Mouse (Mus musculus) liver, embryonic 11.5 days (tissue): Measurements from ENCODE around the gene Rtl1. TPM values are rescaled to one million over a fixed set of nuclear protein-coding genes. Genes with fewer than 3 reads are reported as not detected.

ENCODE experiments used
- ATAC-seq: fragments of 200-750 bp; cut with Nextera tagmentation; replicated peaks from 2 replicates; pipeline ENCODE4 v1.8.0; 2017; ENCODE audit warnings: moderate number of reproducible peaks, mild to moderate bottlenecking, moderate TSS enrichment, moderate library complexity; ENCODE audit not compliant: low FRiP score
- DNase-seq: peaks from one replicate; pipeline ENCODE4 v3.0.0-alpha.2; 2017; ENCODE audit warnings: low spot score
- H3K27ac ChIP-seq: fragments of 300-500 bp; sonication (generic); 2 replicates; pipeline ENCODE4 v1.5.1; 2014; ENCODE audit warnings: mild to moderate bottlenecking, low read depth, low read length, control low read depth
- H3K27me3 ChIP-seq: fragments of 300-500 bp; sonication (generic); replicated peaks from 2 replicates; pipeline ENCODE4 v1.6.1; 2014; ENCODE audit warnings: low read length, mixed read lengths; ENCODE audit not compliant: control insufficient read depth, insufficient read depth
- H3K36me3 ChIP-seq: fragments of 300-500 bp; sonication (generic); 2 replicates; pipeline ENCODE4 v1.6.1; 2014; ENCODE audit warnings: mild to moderate bottlenecking, low read length, moderate library complexity, mixed read lengths; ENCODE audit not compliant: control insufficient read depth, insufficient read depth
- H3K4me1 ChIP-seq: fragments of 300-500 bp; sonication (generic); replicated peaks from 2 replicates; pipeline ENCODE4 v1.6.1; 2014; ENCODE audit warnings: low read length, mixed read lengths; ENCODE audit not compliant: control insufficient read depth, insufficient read depth
- H3K4me2 ChIP-seq: fragments of 300-500 bp; sonication (generic); 2 replicates; pipeline ENCODE4 v1.6.1; 2014; ENCODE audit warnings: mild to moderate bottlenecking, control low read depth, moderate library complexity
- H3K4me3 ChIP-seq: fragments of 300-500 bp; sonication (generic); 2 replicates; pipeline ENCODE4 v1.5.1; 2014; ENCODE audit warnings: low read depth, low read length, control low read depth
- H3K9ac ChIP-seq: fragments of 300-500 bp; sonication (generic); 2 replicates; pipeline ENCODE4 v1.6.1; 2014; ENCODE audit warnings: low read depth, low read length, control low read depth
- H3K9me3 ChIP-seq: fragments of 300-500 bp; sonication (generic); 2 replicates; pipeline ENCODE4 v1.6.1; 2016; ENCODE audit warnings: low read length, inconsistent platforms, mixed read lengths; ENCODE audit not compliant: control insufficient read depth
- WGBS: fragments of 180-500 bp; shearing (Covaris S2); extraction: QIAGEN DNeasy Blood & Tissue Kit; methylation state at CpG from one replicate; pipeline ENCODE4 v1.1.7; 2014; 5-methylcytosine and 5-hydroxymethylcytosine counted together
- polyA plus RNA-seq: library from polyadenylated mRNA; unstranded; fragments of >200 nt; fragmentation: Nextera tagmentation; extraction: Ambion mirVana; gene quantifications from 2 replicates; pipeline ENCODE4 v1.2.1, GENCODE M21; 2014

The Rtl1 gene
- polyA plus RNA-seq, 1 experiment from 2014 or later = 1.6 TPM

DNA sequence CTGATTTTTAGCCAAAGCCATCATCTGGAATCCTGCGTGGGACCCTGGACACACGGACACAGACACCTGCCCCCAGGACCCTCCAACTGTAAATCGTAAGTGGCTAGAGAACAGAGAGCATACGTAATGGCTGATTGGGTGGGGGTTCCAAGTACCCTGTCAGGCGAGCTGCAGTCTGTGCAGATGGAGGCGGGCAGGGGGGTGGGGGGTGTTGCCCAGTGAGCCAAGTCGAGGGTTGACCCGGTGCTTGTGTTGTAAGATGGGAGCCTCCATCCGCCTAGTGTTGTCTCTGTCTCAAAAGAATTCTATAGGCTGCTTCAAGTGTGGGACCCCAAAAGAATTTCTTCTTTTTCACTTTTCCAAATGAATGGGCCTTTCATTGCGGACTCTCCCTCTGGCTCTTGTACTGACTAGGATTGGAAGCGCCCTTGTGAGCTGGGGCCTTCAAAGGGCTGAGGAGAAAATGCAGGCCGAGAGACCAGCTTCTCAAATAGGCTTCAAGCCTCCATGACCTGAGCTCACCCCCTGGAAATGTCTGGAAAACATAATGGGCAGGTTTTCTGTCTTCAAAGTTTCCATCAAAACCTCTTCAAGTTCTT is 41.8 kb downstream of the Rtl1 start:
- H3K36me3 ChIP-seq = no peaks in the 10 kb centered on the region
- DNase-seq = no peak
- ATAC-seq = no peak
- no peak overlapping the region for H3K4me3 ChIP-seq
- no peaks in the 10 kb centered on the region for H3K9me3 ChIP-seq
- no peaks in the 10 kb centered on the region for H3K27me3 ChIP-seq
- no peak overlapping the region for H3K27ac ChIP-seq
- H3K9ac ChIP-seq = no peak overlapping the region
- no peaks in the 10 kb centered on the region; the same call in 1 of the 2 replicates for H3K4me1 ChIP-seq
- no peak overlapping the region for H3K4me2 ChIP-seq
- WGBS = 78% methylated on average over 12 of the region's 12 CpGs

DNA sequence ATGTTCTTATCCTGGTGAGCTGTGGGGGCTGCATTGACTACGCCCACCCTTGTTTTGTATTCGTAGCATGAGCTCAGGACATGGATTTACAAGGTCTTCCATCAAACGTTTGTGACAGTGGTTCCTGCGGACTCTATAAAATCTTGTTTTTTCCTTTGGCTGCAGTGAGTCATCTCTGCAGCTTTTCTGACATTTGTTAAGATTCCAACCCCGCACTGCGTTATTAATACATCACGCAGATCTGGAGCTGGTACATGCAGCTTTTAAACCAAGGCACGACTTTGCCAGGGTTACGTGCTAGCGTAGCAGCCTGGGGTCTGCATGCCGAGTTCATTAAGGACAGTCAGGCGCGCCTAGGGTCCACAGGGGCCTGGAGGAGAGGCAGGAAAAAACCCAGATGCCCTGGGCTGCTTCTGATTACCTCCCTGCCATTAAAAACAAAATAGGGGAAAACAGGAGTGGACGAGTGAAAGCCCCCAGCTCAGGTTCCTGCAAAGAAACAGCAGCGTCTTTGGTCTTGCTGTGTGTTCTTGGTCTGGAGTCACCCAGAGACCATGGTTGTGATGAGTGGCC is 44.2 kb downstream of the Rtl1 start:
- H3K4me2 ChIP-seq = no peak overlapping the region
- H3K9ac ChIP-seq = no peak overlapping the region
- H3K4me3 ChIP-seq = no peak overlapping the region
- DNase-seq = no peak
- WGBS = 70% methylated on average over 15 of the region's 15 CpGs
- peaks cover 2% of the 10 kb centered on the region; the same call in 1 of the 2 replicates for H3K36me3 ChIP-seq
- H3K27ac ChIP-seq = 0 out of 2 replicates have a peak overlapping the region, but pooled peaks have one; percentile 13
- no peaks in the 10 kb centered on the region; the same call in 1 of the 2 replicates for H3K4me1 ChIP-seq
- no peaks in the 10 kb centered on the region for H3K9me3 ChIP-seq
- no peak for ATAC-seq
- no peaks in the 10 kb centered on the region for H3K27me3 ChIP-seq

DNA sequence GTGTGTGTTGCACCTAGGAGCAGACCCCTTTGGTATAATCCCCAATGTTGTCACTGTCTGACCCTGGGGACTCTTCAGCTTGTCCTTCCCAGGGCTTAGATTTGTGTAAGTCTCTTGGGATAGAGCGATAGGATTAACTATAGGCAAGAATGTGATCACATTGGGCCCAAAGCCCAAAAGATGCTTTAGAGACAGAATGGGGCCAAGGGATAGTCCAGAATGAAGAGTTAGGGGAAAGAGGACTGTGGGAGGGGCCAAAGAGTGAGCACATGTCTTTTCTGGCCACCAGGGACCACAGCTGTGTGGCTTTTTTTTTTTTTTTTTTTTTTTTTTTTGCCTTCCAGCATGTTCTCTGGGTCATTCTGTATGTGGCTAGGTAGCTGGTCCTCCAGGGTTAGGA is 46.6 kb downstream of the Rtl1 start:
- 77% methylated on average over 1 of the region's 1 CpGs for WGBS
- Histone ChIP-seq H3K27me3 (no peaks in the 10 kb centered on the region), H3K4me3 (no peak overlapping the region), H3K27ac (no peak overlapping the region), H3K4me2 (no peak overlapping the region), H3K9me3 (no peaks in the 10 kb centered on the region), H3K36me3 (peaks cover 2% of the 10 kb centered on the region; the same call in 1 of the 2 replicates), H3K9ac (no peak overlapping the region), H3K4me1 (no peaks in the 10 kb centered on the region; the same call in 1 of the 2 replicates)
- ATAC-seq (no peak; the same call in 1 of the 2 replicates), DNase-seq (no peak)

DNA sequence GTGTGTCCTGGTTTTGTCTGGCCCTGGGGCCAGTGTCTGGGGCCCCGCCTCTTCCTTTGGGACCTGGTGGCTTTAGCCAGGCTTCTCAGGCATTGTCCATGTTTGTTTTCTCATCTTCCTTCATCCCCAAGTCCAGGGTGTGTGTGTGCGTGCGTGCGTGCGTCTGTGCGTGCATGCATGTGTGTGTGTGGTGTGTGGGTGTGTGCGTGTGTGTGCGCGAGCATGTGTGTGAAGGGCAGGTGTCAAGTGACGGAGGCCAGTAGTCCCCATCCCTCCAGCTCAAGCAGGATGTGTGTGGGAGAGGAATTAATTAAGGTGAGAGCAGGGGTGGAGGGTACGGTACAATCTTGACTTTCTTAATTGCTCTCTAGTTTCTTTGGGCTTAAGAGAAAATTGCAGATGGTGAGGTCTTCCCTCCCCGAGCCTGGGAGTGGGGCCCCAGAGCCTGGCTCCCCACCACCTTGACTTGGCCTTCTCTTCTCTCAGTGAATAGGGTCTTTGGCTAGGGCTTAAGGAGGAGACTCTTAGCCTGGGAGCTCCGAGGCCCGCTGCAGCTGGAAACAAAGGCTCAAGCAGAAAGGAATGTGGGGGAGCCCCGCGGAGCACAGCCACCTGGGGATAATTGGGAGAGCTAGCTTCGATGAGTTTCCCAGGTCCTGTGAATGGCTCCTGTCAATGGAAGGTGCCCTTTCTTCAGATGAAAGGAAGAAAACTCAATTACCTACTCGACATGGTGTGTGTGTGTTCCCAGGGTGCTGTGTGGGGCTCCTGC is 47.2 kb downstream of the Rtl1 start:
- Histone ChIP-seq H3K27me3 (no peaks in the 10 kb centered on the region), H3K9me3 (no peaks in the 10 kb centered on the region), H3K9ac (no peak overlapping the region), H3K27ac (no peak overlapping the region), H3K36me3 (peaks cover 2% of the 10 kb centered on the region; the same call in 1 of the 2 replicates), H3K4me1 (no peaks in the 10 kb centered on the region; the same call in 1 of the 2 replicates), H3K4me2 (no peak overlapping the region), H3K4me3 (no peak overlapping the region)
- WGBS = 74% methylated on average over 18 of the region's 18 CpGs
- DNase-seq (no peak), ATAC-seq (no peak)

DNA sequence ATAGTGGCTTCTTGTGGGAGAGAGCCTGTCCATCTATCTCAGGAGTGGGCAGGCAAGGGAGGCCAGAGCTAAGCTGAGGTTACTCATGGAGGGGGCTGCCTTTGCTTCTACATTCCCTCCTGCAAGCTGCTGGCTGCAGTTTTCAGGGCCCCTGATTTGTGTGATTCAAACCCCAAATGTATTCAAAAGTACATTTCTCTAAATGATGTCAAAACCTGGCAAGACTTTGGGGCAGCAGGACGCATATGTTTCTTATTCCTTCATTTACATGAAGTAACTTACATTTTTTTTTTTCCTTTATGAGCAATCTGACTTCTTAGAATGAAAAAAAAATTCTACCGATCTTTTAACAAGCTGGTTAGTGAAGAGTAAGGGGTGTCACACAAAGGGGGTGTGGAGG is 48.4 kb downstream of the Rtl1 start:
- ATAC-seq (no peak), DNase-seq (no peak)
- Histone ChIP-seq H3K4me1 (peaks cover 2% of the 10 kb centered on the region; the same call in 1 of the 2 replicates), H3K36me3 (peaks cover 2% of the 10 kb centered on the region; the same call in 1 of the 2 replicates), H3K4me3 (no peak overlapping the region), H3K9ac (no peak overlapping the region), H3K27ac (no peak overlapping the region), H3K4me2 (no peak overlapping the region), H3K9me3 (no peaks in the 10 kb centered on the region), H3K27me3 (no peaks in the 10 kb centered on the region)
- WGBS = 81% methylated on average over 2 of the region's 2 CpGs

DNA sequence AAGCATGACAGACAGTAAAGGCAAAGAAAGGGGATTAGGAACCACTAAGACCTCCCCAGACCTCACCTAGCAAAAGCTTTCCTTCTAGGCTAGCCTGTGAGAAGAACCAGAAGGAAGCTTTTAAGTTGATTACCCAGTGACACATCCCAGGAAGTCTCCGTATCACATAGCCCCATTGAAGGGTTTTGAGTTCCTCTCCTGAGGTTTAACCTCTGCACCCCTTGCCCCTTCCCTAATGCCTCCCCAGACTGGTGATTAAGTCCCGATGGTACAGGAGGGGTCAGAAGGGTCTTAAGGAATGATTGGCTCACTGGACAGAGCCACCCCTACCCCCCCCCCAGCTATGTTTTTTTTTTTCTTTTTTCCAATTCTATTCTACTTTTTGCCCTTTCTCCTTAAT is 53.0 kb downstream of the Rtl1 start:
- H3K36me3 ChIP-seq = peaks cover 3% of the 10 kb centered on the region; the same call in 1 of the 2 replicates
- H3K9me3 ChIP-seq = peaks cover 5% of the 10 kb centered on the region; the same call in 1 of the 2 replicates
- no peak overlapping the region for H3K9ac ChIP-seq
- H3K4me3 ChIP-seq = no peak overlapping the region
- H3K27me3 ChIP-seq = no peaks in the 10 kb centered on the region
- WGBS = 32% methylated on average over 2 of the region's 2 CpGs
- DNase-seq (no peak), ATAC-seq (no peak)
- H3K4me1 ChIP-seq = peaks cover 2% of the 10 kb centered on the region; the same call in 1 of the 2 replicates
- no peak overlapping the region for H3K27ac ChIP-seq
- H3K4me2 ChIP-seq = no peak overlapping the region

DNA sequence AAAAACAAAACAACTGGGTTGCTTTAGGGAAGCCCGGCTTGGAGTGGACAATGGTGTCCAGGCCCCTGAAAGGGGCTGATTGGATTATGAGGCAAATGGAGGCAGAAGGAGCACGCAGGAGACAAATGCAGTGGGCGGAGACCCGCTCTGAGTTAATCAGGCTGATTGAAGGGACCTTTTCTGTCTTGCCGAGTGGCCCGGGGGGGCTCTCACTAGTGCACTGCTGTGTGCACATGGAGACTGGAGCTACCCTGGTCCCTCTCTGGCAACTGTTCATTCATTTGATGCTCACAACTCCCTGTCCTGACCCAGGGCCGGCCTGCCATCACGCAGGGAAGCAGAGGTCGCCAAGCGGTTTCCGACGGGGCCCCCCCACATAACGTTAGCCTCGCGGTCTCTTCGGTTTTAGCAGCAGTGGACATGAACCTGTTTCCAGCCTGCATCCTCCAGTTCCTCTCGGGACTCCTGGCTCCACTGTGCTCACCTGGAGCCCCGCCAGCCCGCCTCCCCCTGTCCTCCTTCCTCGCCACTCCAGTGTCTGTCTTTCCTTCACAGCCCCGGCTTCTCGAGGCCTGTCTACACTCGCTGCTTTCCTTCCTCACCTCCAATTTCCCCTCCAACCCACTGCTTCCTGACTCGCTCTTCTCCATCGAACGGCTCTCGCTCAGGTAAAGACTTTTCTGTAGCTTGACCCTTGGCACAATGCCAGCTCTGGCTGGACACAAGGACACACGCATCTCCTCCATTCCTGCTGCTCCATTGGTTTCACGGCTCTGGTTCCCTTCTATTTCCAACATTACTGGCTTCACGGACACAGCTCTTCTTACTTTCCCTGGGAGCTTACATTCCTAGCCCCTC is 54.0 kb downstream of the Rtl1 start:
- DNase-seq (no peak), ATAC-seq (no peak)
- Histone ChIP-seq H3K36me3 (peaks cover 3% of the 10 kb centered on the region; the same call in 1 of the 2 replicates), H3K27me3 (no peaks in the 10 kb centered on the region; the same call in 1 of the 2 replicates), H3K9ac (no peak overlapping the region), H3K4me3 (no peak overlapping the region), H3K4me2 (no peak overlapping the region), H3K4me1 (peaks cover 2% of the 10 kb centered on the region; the same call in 1 of the 2 replicates), H3K9me3 (peaks cover 13% of the 10 kb centered on the region), H3K27ac (no peak overlapping the region)
- WGBS = 71% methylated on average over 30 of the region's 30 CpGs

DNA sequence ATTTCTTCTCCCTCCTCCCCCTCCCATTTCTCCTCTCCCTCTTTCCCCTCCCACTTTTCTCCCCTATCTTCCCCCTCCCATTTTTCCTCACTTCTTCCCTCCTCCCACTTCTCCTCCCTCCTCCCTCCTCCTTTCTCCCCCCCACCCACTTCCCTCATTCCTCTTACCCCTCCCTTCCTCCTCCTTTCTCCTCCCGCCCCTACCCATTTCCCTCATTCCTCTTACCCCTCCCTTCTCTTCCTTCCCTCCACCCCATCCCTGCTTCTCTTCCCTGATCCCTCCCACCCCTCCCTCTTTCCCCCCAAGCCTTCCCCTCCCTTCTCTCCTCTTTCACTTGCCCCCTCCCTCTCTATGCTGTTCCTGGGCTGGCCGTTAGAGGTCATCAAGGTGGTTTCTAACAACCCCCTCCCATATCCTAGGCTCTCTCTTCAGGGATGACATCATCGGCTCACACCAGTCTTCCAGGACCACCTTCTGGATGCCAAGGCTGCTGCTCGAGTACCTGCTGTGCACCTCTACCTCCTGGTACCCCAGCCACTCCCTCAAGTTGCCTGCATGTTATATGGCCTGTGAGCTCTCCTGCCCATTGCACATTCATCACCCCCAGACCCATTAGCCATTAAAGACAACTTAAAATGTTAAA is 56.7 kb downstream of the Rtl1 start:
- ATAC-seq (no peak), DNase-seq (no peak)
- H3K27ac ChIP-seq = no peak overlapping the region
- peaks cover 2% of the 10 kb centered on the region; the same call in 1 of the 2 replicates for H3K4me1 ChIP-seq
- peaks cover 28% of the 10 kb centered on the region for H3K9me3 ChIP-seq
- H3K27me3 ChIP-seq = peaks cover 8% of the 10 kb centered on the region
- H3K4me2 ChIP-seq = no peak overlapping the region
- H3K9ac ChIP-seq = no peak overlapping the region
- no peak overlapping the region for H3K4me3 ChIP-seq
- H3K36me3 ChIP-seq = peaks cover 3% of the 10 kb centered on the region; the same call in 1 of the 2 replicates
- 67% methylated on average over 4 of the region's 4 CpGs for WGBS
